Mouse (Mus musculus) bone marrow macrophage, adult 2 months (primary cell): ENCODE data around the gene Chaf1b. TPM values are rescaled to one million over a fixed set of nuclear protein-coding genes. Genes with fewer than 3 reads are reported as not detected.

Experiments
- H3K27ac ChIP-seq: 2 replicates; pipeline ENCODE4 v1.5.1; 2012; ENCODE audit warnings: low read depth, low read length; ENCODE audit not compliant: insufficient read depth
- H3K4me1 ChIP-seq: 2 replicates; pipeline ENCODE4 v1.6.1; 2012; ENCODE audit warnings: low read length; ENCODE audit not compliant: control insufficient read depth, insufficient read depth
- H3K4me3 ChIP-seq: 2 replicates; pipeline ENCODE4 v1.5.1; 2012; ENCODE audit warnings: mild to moderate bottlenecking, low read length, moderate library complexity; ENCODE audit not compliant: insufficient read depth
- CTCF ChIP-seq: IDR thresholded peaks from 2 replicates; pipeline ENCODE4 v1.5.1; 2012; ENCODE audit warnings: low read depth, mild to moderate bottlenecking, low read length, moderate library complexity
- POLR2A ChIP-seq: IDR thresholded peaks from 2 replicates; pipeline ENCODE4 v1.6.1; 2012; ENCODE audit warnings: mild to moderate bottlenecking, low read depth, low read length, borderline replicate concordance
- polyA plus RNA-seq: library from polyadenylated mRNA; stranded (reverse); fragments of >200 nt; gene quantifications from 2 replicates; pipeline ENCODE4 v1.2.4, GENCODE M21; 2012; ENCODE audit not compliant: missing spikeins, insufficient read depth, insufficient read length

The Chaf1b gene
- polyA plus RNA-seq, 1 experiment = 10.3 TPM

DNA sequence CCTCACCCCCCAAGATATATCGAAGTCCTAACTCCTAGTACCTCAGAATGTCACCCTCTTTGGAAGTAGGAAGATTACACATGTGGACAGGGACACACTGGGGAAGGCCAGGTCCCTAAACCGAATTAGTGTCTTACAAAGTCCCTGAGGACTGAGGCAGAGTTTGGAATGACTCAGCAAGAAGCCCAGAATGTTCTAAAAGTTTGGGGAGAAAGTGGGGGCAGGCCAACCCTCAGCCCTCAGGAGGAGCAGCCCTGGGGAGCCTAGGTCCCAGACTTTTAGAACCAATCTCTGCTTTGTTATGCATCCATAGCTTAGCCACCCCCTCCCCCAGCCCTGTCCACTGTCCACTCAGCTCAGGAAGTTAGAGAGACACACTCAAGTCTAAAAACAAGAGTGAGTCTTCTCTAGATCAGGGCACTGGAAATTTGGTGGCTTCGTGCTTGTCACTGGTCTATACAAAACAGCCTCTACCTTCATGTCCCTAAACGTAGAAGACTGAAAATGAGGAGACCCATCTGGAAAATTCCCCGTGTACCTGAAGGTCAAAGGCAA is 39.2 kb downstream of the Chaf1b start:
- TF ChIP-seq CTCF = no peak
- TF ChIP-seq POLR2A = no peak
- Histone ChIP-seq H3K4me3 (no peak overlapping the region), H3K4me1 (peaks cover 4% of the 10 kb centered on the region), H3K27ac (no peak overlapping the region)

DNA sequence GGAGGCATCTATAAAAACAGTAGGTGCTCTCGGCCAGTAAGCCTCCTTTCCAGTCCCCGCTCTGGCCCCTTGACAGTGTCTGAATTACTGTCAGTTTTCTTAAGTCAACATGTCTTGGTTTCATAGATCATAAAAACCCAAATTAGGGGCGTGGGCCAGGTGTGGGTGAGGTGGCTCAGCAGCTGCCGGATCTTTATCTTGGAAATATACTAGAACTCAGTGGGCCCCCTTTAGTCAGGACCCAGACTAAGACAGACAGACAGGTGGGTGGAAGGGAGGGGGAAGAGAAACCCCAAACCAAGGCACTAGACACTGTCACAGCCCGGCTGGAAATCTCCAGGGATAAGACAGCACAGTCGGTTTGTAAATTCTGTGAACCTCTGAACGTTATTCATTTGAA is 40.1 kb downstream of the Chaf1b start:
- H3K27ac ChIP-seq = no peak overlapping the region
- no peak overlapping the region for H3K4me3 ChIP-seq
- TF ChIP-seq POLR2A = no peak
- no peak for TF ChIP-seq CTCF
- H3K4me1 ChIP-seq = no peaks in the 10 kb centered on the region

DNA sequence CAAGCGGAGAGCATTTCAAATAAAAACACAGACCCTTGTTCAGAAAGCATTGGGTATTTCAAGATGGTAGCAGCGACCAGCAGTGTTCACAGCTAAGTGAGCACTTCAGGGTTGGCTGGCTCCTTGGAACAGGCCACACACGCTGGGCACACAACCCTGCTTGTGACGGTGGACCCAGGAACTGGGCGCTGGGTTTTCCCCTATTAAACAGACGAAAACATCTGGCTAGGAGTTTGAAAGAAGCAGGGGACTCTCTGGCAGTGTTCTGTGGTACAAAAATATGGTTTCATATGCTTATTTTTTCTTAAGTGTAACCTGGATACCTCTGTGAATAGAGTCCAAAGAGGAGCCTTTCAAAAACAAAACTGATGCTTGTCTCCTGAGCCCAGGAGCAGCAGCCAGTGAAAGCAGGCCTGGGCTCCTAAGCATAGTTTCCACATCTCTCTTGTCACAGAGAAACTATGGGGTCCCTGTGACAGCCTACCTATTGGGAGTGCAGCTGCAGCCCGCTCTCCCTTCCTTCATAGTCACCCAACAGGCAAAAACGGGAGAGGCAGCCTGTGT is 42.1 kb downstream of the Chaf1b start:
- TF ChIP-seq CTCF (no peak), POLR2A (no peak)
- Histone ChIP-seq H3K4me1 (no peaks in the 10 kb centered on the region), H3K27ac (no peak overlapping the region), H3K4me3 (no peak overlapping the region)

DNA sequence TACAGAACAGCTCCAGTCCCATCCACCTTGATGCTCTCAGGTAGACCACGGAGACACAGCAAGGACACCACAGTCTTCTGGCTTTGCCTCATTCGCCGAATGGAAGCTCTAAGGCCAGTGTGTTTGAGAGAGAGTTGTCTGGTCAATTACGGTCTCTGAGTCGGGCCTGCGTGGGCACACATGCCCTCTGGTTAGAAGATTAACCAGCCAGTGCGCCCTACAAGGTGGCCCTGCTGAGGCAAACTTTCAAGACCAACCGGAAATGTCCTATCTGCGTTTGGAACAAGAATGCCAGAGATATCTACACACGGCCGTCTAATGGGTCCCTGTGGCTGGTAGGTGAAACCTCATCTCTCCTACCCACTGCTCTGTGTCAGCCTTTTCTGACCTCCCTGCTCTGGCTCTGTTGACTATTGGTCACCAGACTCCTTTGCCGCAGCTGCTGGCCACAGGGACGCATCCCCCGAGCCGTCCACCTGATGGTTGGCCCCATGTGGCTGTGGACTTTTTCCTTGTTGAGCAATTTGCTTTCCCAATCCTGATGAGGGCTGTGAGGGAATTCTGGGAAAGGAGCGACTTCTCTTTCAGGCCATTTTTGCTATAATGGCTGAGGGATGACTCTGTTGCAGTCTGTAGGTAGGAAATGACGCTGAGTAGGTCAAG is 45.8 kb downstream of the Chaf1b start:
- Histone ChIP-seq H3K4me1 (no peaks in the 10 kb centered on the region), H3K4me3 (no peak overlapping the region), H3K27ac (no peak overlapping the region)
- TF ChIP-seq CTCF (no peak), POLR2A (no peak)

DNA sequence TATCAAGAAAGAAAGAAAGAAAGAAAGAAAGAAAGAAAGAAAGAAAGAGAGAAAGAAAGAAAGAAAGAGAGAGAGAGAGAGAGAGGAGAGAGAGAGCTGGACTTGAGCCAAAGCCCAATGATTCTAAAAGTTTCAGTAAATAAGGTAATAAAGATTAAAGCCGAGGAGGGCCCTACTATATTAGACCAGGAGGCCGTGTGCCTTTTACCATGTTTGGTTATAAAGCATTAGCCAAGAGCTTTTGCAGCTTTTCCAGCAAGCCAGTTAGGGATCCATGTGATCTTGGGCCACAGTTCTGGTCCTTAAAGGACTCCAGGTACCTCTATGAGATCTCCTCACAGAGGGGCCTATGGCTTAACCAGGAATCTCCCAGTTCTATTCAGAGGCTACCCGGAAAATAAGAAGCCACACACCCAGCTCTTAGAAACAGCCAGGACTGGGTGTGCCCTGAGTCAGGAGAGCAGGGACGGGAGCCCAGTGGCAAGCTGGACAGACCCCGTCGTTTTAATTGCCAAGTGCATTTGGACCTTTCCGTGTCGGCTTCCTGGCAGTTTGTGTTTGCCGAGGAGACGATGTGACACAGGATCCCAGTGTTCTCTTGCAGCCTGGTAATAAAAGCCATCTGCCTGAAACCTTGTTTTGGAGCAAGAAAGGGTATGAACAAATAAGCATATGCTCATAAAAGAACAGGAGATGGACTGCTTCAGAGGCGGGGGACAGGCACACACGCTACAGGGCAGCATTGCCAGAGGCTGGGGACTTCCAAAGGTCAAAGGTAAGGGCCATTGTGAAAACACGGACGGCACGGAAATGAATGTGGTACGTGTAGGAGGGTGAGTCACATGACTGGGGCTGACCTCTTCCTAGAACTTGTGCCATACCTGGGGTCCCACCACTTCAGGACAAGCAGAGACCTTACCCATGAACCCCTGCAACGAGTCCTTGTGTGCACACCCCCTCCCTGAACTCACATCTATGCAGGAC is 48.8 kb downstream of the Chaf1b start:
- Histone ChIP-seq H3K4me1 (peaks cover 2% of the 10 kb centered on the region; the same call in 1 of the 2 replicates), H3K27ac (no peak overlapping the region), H3K4me3 (no peak overlapping the region)
- no peak for TF ChIP-seq CTCF
- TF ChIP-seq POLR2A = no peak

DNA sequence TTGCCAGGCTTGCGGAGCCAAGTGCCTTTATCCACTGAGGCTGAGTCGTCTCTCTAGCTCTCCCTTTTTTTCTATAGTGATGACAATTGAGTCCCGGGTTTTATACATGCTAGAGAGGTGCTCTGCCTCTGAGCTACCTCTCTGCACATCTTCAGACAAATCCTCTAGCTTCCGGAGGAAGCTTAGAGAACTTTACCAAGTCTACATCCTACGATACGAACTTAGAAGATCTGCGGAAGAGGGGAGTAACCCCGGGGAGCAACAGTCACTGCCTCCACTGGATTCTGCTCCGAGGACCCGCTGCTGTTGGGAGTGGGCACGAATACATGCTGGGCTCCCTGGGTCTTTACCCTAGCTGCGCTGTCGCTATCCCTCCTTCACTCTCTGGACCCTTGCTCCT is 50.9 kb downstream of the Chaf1b start:
- TF ChIP-seq POLR2A (no peak), CTCF (no peak)
- H3K27ac ChIP-seq = no peak overlapping the region
- H3K4me1 ChIP-seq = peaks cover 2% of the 10 kb centered on the region; the same call in 1 of the 2 replicates
- H3K4me3 ChIP-seq = no peak overlapping the region

DNA sequence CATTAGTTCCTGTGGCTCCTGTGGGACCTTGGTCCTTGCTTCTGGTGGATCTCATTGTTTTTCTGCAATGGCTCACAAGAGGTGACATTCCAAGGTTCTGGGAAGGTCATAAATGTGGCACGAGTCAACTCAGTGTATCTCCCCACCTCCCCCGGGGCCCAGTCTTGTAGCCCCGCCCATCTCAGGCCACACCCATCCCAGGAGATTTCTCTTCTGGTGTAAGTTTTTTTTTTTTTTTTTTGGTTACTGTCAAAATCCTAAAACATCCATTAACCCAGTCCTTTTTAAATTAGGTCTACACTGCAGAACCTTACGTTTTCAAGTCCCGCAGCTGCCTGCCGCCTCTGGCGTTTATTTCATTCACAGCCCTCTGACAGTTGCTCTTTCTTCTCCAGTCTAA is 51.3 kb downstream of the Chaf1b start:
- Histone ChIP-seq H3K4me1 (peaks cover 2% of the 10 kb centered on the region; the same call in 1 of the 2 replicates), H3K27ac (no peak overlapping the region), H3K4me3 (no peak overlapping the region)
- TF ChIP-seq CTCF = no peak
- no peak for TF ChIP-seq POLR2A

DNA sequence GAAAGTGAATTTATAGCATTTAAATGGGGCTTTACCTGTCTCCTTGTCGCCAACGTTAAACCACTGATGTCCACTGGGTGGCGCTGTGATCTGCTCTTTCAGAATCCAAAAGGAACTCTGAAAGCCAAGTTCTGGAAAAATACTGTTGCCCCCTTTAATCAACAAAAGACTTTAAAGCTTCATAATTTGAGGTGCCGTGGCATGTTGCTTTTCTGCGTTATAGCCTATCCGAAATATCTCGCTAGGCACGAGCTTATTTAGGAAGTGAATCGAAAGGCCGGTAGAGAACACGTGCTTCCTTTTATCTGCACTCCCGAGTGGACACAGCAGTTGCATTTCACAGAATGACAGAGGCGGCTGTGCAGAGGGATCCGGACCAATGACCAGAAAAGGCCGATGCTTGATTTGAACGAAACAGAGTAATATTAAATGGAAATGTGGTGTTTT is 54.7 kb downstream of the Chaf1b start:
- H3K4me3 ChIP-seq = peak overlapping the region; percentile 66
- H3K4me1 ChIP-seq = peaks cover 2% of the 10 kb centered on the region; the same call in 1 of the 2 replicates
- no peak overlapping the region for H3K27ac ChIP-seq
- TF ChIP-seq POLR2A (no peak), CTCF (no peak)

DNA sequence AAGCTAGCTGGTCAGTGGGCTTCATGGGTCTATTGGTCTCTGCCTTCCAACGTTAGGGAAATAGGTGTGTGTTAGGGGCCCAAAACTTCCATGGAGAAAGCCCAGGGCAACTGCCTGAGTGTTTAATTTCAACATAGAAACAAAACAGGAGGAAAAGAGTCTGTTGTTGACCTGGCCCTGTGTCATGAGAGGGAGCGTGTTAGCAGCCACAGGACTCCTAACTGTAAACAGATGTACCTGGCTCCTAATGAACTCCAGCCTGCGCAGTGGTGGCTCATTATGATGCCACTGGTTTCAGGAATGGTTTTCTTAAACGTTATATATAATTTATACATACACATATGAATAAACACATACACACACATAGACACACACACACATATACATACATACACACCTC is 56.3 kb downstream of the Chaf1b start:
- Histone ChIP-seq H3K4me3 (no peak overlapping the region), H3K27ac (no peak overlapping the region), H3K4me1 (no peaks in the 10 kb centered on the region; the same call in 1 of the 2 replicates)
- TF ChIP-seq POLR2A (no peak), CTCF (no peak)
